Comparison of ENCODE assay signal across 11 mouse cellular contexts in genomic region chr1:21805064-21805463, GRCm38 (mm10).
A peak's percentile ranks its signal among the peaks of the same experiment; 100 is the strongest.
DNase-seq lines count a peak whose midpoint lies in the region; ATAC-seq lines count a peak whose summit lies in the region.
"Had no signal": no experiment of that assay in that cellular context is flagged by ENCODE, and none has a peak within 500 bp of the region (broad histone marks: within the 10 kb centered on the region; RNA-seq: fewer than 3 reads in every experiment).

No protein-coding gene starts in this region.

- H3K4me3 ChIP-seq in lung, embryonic 16.5 days (ENCODE audit: low read length) = no peak overlapping the region
- no peak overlapping the region for H3K4me3 ChIP-seq in forebrain, embryonic 12.5 days (replicated peaks)
- H3K4me3 ChIP-seq in hindbrain, embryonic 14.5 days (replicated peaks; ENCODE audit: low read length) = no peak overlapping the region
- H3K4me3 ChIP-seq in midbrain, embryonic 16.5 days (ENCODE audit: low read depth, low read length) = no peak overlapping the region
- H3K4me3 ChIP-seq: megakaryocyte, embryonic 14.5 days had no signal

- ATAC-seq in lung, embryonic 16.5 days (ENCODE audit: low read depth) = peak; percentile 67; the same call in 1 of the 2 replicates
- peak; percentile 51; the same call in 1 of the 2 replicates for ATAC-seq in forebrain, embryonic 12.5 days (ENCODE audit: low FRiP score)
- ATAC-seq in hindbrain, embryonic 14.5 days (ENCODE audit: low FRiP score) = peak; percentile 82; the same call in 1 of the 2 replicates
- ATAC-seq in midbrain, embryonic 16.5 days = peak; percentile 51; the same call in 1 of the 2 replicates
- ATAC-seq: activated CD4-positive, CD25-positive, alpha-beta regulatory T cell, adult 4 months had no signal

- no peaks in the 10 kb centered on the region for H3K27me3 ChIP-seq in lung, embryonic 16.5 days (ENCODE audit: control insufficient read depth, insufficient read depth, low read depth, low read length)
- H3K27me3 ChIP-seq in forebrain, embryonic 12.5 days = no peaks in the 10 kb centered on the region
- no peaks in the 10 kb centered on the region for H3K27me3 ChIP-seq in hindbrain, embryonic 14.5 days (ENCODE audit: control insufficient read depth, insufficient read depth, low read length)
- no peaks in the 10 kb centered on the region for H3K27me3 ChIP-seq in midbrain, embryonic 16.5 days (ENCODE audit: control insufficient read depth, insufficient read depth, low read depth, low read length)
- H3K27me3 ChIP-seq: megakaryocyte, embryonic 14.5 days had no signal

- H3K36me3 ChIP-seq in lung, embryonic 16.5 days (ENCODE audit: control insufficient read depth, insufficient read depth, low read length) = no peaks in the 10 kb centered on the region
- no peaks in the 10 kb centered on the region for H3K36me3 ChIP-seq in forebrain, embryonic 12.5 days (replicated peaks)
- H3K36me3 ChIP-seq in hindbrain, embryonic 14.5 days (replicated peaks; ENCODE audit: control insufficient read depth, insufficient read depth) = no peaks in the 10 kb centered on the region
- no peaks in the 10 kb centered on the region for H3K36me3 ChIP-seq in midbrain, embryonic 16.5 days (ENCODE audit: control insufficient read depth, insufficient read depth, low read length)

- no peak for DNase-seq in lung, postnatal 25 days (ENCODE audit: low spot score)
- no peak for DNase-seq in hindbrain, embryonic 14.5 days (ENCODE audit: low spot score)
- no peak for DNase-seq in retina, postnatal 1 day
- no peak for DNase-seq in kidney, adult 8-10 months
- DNase-seq: heart, adult 18-20 months had no signal

- H3K4me1 ChIP-seq in lung, embryonic 16.5 days (replicated peaks; ENCODE audit: control insufficient read depth, insufficient read depth, low read length) = no peaks in the 10 kb centered on the region
- H3K4me1 ChIP-seq in forebrain, embryonic 12.5 days = 0 out of 2 replicates have a peak, but pooled peaks cover 5% of the 10 kb centered on the region
- no peaks in the 10 kb centered on the region for H3K4me1 ChIP-seq in hindbrain, embryonic 14.5 days (replicated peaks; ENCODE audit: control insufficient read depth, insufficient read depth, low read length)
- H3K4me1 ChIP-seq in midbrain, embryonic 16.5 days (ENCODE audit: control insufficient read depth, insufficient read depth, low read length) = no peaks in the 10 kb centered on the region

- no peaks in the 10 kb centered on the region for H3K9me3 ChIP-seq in lung, embryonic 16.5 days (ENCODE audit: control insufficient read depth, low read length)
- no peaks in the 10 kb centered on the region for H3K9me3 ChIP-seq in forebrain, embryonic 12.5 days
- H3K9me3 ChIP-seq in hindbrain, embryonic 14.5 days (ENCODE audit: control insufficient read depth, low read length) = no peaks in the 10 kb centered on the region
- no peaks in the 10 kb centered on the region for H3K9me3 ChIP-seq in midbrain, embryonic 16.5 days (replicated peaks; ENCODE audit: control insufficient read depth, low read length, poor library complexity, severe bottlenecking)
- H3K9me3 ChIP-seq: megakaryocyte, embryonic 14.5 days had no signal

- H3K9ac ChIP-seq in lung, embryonic 16.5 days (ENCODE audit: low read length) = no peak overlapping the region
- no peak overlapping the region for H3K9ac ChIP-seq in forebrain, embryonic 12.5 days
- no peak overlapping the region for H3K9ac ChIP-seq in hindbrain, embryonic 14.5 days
- no peak overlapping the region for H3K9ac ChIP-seq in midbrain, embryonic 16.5 days (ENCODE audit: low read depth, low read length)

- H3K4me2 ChIP-seq in lung, embryonic 16.5 days (ENCODE audit: low read depth, low read length) = no peak overlapping the region
- no peak overlapping the region for H3K4me2 ChIP-seq in forebrain, embryonic 12.5 days
- H3K4me2 ChIP-seq in hindbrain, embryonic 14.5 days (replicated peaks) = no peak overlapping the region
- no peak overlapping the region for H3K4me2 ChIP-seq in midbrain, embryonic 16.5 days (ENCODE audit: low read length)

- WGBS in lung, embryonic 16.5 days = 64% methylated on average over 2 of the region's 2 CpGs
- 72% methylated on average over 2 of the region's 2 CpGs for WGBS in forebrain, embryonic 12.5 days
- 64% methylated on average over 2 of the region's 2 CpGs for WGBS in hindbrain, embryonic 14.5 days
- 59% methylated on average over 2 of the region's 2 CpGs for WGBS in midbrain, embryonic 16.5 days

- H3K27ac ChIP-seq in lung, embryonic 16.5 days (ENCODE audit: low read length) = no peak overlapping the region
- H3K27ac ChIP-seq in forebrain, embryonic 12.5 days = no peak overlapping the region
- peak overlapping the region; percentile 32; the same call in 1 of the 2 replicates for H3K27ac ChIP-seq in hindbrain, embryonic 14.5 days
- no peak overlapping the region for H3K27ac ChIP-seq in midbrain, embryonic 16.5 days (ENCODE audit: low read length)
- H3K27ac ChIP-seq: kidney, postnatal 0 days had no signal
